Mouse (Mus musculus) granulocyte monocyte progenitor cell, adult 5-6 weeks (primary cell): ENCODE data around the gene Rasd1. TPM values are rescaled to one million over a fixed set of nuclear protein-coding genes. Genes with fewer than 3 reads are reported as not detected.
"Not testable (repeated sequence)": the region's sequence is repeated elsewhere in the genome, so short reads cannot be mapped to it uniquely, and the experiment has no call there.

Experiments
- ATAC-seq: replicated peaks from 2 replicates; pipeline ENCODE4 v1.8.0; 2016; ENCODE audit warnings: mild to moderate bottlenecking, moderate TSS enrichment, inconsistent platforms; ENCODE audit not compliant: poor library complexity, severe bottlenecking
- total RNA-seq, 2 experiments: library from RNA; stranded (forward) in 1 of 2; stranded (reverse) in 1 of 2; fragments of 200-712, 200-1000 nt in 1 of 2; fragments of >200 nt in 1 of 2; fragmentation: Nextera tagmentation in 1 of 2; gene quantifications; 2 replicates each; pipeline ENCODE4 v1.2.3; 2014 to 2017

Gene Rasd1
- total RNA-seq, 2 experiments from 2014 or later, result 0.72 TPM; not detected in 1

DNA sequence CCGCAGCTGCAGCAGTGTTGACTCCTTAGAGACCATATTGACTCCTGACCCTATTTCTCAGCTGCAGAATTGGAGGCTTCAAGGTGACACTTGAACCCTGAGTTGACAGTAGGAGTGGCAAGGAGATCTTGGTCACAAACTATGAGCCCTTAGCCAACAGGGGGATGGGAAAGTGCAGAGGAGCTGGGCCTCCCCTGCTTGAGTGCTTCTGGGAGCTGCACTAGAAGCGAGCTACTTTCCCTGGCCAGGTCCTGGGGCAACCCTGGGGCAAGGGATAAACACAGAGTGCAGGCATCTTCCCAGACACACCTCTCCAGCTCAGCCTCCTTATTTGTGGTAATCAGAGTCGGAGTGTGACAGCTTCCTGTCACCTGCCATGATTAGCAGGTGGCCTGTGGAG lies 2.2 kb downstream of the Rasd1 start:
- ATAC-seq, result no peak

DNA sequence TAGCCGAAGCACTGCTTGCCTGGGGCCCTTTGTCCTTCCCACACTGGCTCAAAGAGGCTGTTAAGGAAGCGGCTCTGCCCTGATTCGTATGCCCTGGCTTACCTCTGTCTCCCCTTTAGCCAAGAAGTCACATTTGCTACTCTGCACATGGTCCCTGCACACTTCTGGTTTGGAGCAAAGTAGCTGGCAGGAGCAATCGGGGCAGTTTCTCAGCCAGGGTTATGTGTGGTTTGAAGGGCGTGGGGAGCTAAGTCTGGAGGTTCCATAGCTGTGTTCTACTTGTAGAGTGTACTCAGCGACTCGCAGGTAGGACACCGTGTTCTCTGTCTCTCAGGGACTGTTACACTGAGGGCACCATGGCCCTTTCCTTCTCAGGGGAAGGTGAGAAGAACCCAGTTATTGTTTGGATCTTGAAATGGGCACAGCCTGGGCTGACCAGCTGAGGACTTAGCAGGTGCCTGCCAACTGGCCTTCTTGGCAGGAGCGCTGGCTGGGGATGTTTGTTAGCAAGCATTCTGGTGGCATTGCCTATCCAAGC lies 3.3 kb downstream of the Rasd1 start:
- ATAC-seq, result no peak

DNA sequence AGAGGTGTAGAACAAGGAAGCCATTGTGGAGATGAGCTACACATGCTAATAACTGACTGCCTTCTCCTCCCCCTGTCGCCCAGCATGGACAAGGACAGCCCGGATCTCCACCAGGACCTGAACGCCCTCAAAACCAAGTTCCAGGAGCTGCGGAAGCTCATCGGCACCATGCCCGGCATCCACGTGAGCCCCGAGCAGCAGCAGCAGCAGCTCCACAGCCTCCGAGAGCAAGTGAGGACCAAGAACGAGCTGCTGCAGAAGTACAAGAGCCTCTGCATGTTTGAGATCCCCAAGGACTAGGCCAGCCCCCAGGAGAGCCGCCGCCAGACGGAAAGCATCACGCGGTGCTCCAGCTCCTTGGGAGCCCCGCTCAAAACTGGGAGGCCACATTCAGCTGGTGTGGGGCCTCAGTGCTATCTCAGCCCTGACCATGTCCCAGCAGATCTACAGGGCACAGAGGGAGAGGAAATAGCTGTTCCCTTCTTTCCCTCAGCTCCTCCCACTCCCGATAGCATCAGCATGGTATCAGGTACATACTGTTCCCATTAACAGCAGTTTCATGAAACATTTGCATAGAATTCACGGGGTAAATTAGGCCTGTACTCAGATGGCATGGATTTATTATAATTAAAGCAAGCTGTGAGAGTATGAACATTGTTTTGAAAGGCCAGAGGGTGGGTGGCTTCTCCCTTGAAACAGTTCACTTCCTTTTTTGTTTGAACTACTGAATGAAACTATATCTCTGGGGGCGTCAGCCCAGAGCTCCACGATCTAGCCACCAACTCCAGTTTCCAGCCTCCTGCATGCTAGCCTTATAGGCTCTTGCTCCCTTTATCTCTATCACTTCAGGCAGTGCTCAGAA lies 4.0 kb downstream of the Rasd1 start:
- ATAC-seq, result no peak

DNA sequence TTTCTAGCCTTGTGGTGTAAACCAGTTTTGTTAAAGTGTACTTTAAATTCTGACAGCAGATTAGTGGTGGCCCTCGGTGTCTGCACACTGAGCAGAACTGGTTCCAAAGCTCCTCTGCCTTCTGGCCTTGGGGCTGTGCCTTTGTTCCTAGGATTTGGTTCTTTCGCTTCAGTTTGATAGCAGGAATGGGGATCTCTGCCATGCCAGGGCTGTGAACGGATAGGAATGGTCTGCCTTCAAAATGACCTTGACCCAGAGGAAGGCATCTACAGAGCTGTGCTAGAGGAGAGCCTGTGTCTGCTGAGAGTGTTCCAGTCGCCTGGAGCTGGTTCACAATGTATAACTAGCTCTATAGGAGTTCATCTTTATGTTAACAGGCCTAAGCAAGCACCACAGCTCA lies 5.3 kb downstream of the Rasd1 start:
- ATAC-seq, result no peak

DNA sequence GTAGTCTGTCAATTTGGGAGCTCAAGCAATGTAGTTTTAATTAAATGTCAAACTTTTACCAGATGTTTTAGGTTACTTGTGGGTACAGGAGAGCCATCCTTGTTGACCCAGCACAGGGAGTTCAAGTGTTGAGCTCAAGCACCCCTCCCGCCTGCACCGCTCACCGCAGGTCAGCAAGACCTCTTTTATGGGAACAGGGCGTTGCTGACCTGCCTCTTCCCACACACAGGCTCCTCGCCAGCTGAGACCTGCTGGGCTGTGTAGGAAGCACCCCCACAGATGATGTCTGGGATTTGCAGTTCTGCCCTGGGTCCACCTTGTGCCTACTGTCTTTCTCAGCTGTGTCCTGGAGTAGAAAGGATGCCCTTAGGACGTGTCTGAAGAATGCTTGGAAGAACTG lies 8.0 kb downstream of the Rasd1 start:
- no peak for ATAC-seq

DNA sequence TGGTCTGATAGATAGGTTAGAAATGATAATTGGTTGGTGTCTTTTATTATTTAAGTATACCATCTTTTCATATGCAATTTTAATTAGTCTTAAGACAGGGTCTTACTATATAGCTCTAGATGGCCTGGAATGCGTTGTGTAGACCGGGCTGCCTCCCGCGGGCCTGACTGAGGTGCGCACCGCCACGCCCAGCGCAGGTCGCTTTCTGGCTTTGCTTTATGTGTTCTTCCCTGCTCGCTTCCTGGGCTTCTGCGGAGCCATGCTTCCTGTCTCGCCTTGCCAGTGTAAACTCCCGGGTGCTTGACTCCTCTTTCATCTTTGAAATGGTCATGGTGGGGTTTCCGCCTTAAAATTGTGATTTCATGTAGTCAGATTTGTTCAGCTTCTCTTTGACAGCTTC lies 11.9 kb downstream of the Rasd1 start:
- no peak for ATAC-seq

DNA sequence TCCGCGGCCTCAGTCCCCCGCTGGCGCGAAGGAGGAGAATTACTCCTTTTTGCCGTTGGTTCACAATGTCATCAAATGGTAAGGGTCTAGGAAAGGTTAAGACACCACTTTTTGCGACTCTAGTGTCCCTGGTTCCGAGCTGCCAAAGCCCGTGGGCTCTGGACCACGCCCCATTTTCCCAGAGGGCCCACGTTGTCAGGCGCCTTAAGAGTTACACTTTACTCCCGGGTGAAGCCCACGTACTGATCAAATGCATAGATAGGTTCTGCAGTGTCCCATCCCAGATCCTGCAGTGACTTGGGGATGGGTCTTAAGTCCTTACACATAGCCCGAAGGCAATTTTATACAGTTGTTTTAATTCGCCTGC lies 16.4 kb downstream of the Rasd1 start:
- ATAC-seq, result no peak

DNA sequence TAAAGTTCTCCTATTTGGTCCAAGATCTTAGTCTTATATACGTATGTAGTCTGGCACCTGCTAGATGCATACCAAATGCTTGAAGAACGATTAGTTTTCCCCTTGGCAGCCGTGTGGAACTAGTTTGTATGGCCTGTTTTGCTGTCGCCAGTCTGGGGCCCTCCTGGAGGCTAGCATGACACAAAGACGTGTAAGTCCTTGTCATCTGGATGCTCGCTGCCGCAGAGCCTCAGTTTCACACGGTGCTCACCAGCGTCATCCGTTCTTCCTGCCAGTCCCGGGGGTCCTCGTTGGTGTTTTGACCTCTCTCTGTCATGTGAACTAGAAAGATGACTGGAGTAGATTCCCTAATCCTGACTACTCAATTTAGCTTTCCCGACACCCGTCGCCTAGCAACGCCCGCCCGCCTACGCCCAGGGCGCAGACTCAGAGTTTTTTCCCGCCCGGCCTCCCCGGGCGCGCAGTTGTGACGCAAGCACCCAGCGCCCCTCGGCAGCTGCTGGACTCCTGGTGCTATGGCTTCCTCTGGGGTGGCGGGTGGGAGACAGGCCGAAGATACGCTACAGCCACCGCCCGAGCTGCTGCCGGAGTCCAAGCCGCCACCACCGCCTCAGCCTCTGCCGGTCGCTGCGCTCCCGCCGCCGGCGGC lies 16.9 kb downstream of the Rasd1 start, which contains the start of gene Med9:
Med9 (plus strand) TSS at position 455 of the 649 bp plus-strand sequence.
- ATAC-seq, result peak; percentile 98

DNA sequence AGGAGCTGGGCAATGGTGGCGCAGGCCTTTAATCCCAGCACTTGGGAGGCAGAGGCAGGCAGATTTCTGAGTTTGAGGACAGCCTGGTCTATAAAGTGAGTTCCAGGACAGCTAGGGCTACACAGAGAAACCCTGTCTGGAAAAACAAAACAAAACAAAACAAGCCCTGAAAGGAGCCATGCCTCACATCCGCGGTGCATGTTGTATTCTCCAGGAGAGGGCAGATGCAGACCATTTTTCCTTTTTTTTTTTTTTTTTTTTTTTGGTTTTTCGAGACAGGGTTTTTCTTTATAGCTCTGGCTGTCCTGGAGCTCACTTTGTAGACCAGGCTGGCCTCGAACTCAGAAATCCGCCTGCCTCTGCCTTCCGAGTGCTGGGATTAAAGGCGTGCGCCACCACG lies 19.9 kb downstream of the Rasd1 start:
- ATAC-seq, result not testable (repeated sequence)

DNA sequence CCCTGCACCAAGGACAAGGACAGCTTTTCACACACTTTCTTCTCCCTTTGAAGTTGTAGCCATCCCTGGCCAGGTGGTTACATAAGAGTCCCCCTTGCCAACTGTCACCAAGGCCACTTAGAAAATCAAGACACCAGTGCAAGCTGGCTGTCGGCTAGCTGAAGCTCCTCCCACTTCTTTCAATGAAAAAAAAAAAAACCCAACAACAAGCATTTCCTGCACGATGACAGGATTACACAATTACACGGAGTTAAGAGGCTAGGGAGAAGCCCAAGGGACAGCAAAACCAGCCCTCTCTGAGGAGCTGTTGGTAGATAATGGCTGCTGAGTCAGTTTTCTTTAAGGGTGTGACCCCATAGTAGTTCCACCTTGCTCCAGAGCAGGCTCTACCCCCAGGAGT lies 23.4 kb downstream of the Rasd1 start:
- peak; percentile 92 for ATAC-seq

DNA sequence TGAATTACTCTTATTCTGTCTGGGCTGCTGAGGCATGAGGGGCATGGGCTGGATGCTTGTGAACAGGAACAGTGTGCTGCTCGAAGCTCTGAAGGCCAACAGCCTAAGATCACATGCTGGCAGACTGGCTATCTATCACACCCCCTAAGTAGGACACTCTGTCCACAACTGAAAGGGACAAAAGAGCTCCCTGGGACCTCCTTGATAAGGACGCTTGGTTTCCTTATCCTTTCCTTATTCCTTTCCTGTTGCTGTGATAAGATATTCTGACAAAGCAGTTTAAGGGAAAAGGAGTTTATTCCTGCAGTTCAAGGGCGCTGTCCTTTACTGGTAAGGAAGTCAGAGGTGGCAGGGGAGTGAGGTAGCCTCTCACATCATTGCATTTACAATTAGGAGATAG lies 24.1 kb downstream of the Rasd1 start:
- no peak for ATAC-seq

DNA sequence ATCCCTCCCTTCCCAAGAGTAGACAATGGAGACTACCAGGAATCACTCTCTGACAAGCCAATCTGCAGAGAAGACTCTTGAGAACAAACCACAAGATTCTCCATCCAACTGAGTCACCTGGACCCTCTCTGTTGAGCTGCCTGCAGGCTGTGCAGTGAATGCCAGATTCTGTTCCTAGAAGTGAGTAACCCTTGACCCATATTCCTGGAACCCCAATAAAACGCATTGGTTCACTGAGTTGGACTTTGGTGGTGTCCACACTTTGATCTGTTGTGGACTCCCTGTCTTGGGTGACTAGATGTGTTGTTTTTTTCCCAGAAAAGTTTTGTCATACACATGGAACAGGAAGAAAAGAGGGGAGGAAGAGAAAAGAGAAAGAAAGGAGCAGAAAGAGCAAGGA lies 24.9 kb downstream of the Rasd1 start:
- ATAC-seq, result no peak

DNA sequence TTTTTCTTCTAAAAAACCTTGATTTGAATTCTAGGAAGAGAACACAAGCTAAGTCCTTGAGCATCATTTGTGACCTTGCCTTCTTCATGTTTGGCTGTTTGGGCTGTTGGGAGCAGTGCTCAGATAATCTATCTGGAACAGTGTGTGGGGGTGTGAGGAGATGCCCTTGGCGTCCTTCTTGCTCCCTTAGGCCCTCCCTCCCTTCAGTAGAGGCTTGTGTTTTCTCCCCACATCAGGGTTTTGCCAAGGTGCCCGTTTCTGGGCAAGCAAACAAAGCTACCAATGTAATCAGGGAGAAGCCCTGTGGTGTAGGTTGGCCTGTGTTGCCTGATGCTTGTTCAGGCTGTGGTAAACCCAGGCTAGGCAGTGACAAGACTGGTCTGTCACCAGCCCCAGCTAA lies 27.1 kb downstream of the Rasd1 start:
- ATAC-seq, result no peak

DNA sequence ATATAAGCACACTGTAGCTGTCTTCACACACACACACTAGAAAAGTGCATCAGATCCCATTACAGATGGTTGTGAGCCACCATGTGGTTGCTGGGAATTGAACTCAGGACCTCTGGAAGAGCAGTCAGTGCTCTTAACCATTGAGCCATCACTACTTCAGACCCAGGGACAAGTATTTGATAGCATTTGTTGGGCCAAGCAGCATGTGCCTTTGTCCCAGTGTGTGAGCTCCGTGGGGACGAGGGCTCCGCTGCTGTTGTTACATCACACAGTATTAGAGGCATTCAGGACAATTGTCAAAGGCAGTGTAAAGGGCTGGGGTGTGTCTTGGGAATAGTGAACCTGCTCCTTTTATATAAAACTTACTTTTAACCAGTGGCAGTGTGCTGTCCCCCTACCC lies 27.7 kb downstream of the Rasd1 start:
- no peak for ATAC-seq

DNA sequence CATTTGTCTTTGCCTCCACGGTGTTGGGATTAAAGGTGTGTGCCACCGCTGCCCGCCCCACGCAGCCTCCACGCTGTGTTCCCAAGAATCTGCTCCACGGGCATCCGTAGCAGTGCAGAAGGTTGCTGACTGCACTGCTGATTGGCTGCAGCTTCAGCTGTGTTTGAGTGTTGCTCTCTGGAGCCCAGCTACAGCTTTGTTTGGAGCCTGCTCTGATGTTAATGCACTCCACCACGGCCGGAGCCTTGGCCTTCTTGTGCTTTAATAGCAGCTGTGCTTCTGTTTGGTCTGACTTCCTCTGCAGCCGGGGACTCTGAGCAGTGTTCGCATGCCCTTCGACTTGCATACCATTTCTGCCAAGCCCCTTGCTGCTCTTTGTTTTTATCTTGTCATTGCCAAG lies 30.8 kb downstream of the Rasd1 start:
- no peak for ATAC-seq

DNA sequence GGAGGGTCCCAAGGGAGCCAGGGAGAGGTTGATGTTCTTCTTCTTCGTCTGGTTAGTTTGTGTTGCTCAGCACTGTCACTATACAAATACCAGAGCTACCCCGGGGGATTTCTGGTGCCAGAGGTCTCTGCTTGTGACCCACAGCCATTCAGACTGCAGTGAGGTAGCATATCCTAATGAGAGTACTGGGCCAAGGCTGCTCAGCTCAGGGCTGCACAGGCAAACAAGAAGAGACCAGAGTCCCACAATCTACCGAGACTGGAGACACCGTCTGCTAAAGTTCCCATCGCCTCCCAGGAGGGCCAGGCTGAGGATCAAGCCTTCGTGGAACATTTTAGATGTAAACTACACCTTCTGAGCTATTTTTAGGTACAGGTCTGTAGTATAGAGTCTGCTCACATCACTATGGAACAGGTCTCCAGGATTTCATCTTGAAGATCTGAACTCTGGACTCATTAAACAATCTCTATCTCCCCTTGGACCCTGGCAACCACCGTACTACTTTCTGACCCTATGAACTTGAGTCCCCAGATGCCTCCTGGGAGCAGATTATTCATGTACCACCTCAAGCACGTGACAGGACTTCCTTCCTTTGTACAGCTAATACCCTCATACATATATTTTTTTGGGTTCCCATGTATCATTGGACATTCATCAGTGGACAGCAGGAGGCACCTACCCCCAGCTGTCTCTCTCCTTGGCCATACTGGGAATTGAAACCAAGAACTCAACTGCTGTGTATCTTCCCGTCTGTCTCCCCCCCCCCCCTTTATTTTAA lies 32.0 kb downstream of the Rasd1 start:
- ATAC-seq, result 0 out of 2 replicates have a peak, but pooled peaks have one; percentile 12

DNA sequence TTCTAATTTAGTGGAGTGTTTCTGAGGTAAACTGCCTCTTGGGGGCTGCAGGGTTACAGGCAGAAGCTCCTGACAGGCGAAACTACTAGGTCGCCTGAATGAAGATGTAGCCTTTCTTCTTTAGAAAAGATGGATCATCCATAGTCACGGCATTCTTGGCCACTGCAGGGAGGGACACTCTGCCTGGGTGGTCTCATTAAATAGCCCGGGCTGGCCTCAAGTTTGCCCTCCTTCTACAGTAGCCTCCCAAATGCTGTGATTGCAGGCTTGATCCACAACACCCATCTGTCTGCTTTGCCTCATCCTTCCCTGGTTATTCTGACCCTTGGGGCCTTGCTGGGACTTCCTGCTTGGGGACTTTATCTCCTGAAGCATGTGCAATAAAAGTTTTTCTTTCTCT lies 34.7 kb downstream of the Rasd1 start:
- ATAC-seq, result no peak

DNA sequence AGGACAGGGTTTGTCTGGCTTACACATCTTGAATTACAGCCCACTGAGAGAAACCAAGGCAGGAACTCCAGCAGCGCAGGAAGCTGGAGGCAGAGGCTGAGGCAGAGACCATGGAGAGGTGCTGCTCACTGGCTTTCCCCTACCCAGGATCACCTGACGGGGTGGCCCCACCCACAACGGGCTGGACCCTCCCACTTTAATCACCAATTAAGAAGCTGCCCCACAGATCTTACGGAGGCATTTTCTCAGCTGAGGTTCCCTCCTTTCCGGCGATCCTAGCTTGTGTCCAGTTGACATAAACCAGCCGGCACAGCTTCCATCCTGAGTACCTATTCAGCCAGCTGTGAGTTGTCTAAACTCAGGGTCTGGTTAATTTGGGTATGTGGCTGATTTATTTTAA lies 43.5 kb downstream of the Rasd1 start:
- ATAC-seq, result no peak

DNA sequence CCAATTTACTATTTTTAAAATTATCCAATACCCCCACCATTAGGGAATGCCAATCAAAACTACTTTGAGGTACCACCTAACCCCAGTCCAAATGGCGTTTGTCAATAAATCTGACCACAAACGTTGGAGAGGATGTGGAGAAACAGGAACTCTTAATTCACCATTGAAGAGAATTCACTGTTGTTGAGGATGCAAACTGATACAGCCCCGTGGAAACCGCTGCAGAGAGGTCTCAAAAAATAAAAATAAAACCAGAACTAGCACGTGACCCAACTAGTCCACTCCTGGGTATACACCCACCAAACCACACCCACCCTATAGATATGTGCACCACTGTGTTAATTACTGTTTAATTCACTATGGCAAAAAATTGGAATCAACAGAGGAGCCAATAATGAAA lies 44.4 kb downstream of the Rasd1 start:
- ATAC-seq, result peak; percentile 84

DNA sequence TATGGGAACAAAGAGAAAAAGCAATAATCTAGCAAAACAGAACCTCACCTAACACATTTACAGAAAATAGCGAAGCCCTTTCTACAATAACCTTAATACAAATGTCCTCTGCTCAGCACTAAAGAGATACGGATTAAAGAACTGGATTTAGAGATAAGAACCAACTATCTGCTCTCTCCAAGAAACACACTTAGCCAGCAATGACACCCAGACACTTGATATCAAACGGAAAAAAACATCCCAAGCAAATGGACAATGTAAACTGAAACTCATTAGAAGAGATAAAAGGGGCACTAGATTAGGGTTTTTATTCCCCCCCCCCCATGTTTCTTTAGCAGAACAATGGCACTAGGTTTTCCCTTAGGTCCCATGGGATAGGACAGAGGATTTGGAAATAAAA lies 45.3 kb downstream of the Rasd1 start:
- no peak for ATAC-seq

DNA sequence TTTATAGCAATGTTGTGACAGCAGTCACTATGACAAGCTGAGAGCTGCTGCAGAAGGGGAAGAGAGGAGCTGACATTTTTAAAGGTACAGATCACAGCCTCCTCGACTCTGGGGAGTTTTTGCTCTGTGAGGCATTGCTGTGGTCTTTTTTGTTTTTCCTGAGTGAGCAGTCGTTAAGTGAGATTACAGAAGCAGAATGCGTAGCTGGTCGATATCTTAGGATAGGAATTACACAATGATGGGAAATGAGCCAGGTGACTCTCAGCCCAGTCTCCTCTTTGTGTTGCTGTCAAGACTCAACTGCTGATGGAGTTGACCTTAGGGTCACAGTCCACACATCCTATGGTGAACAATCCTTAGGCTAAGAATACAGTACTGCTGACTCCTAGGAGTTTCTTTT lies 46.7 kb downstream of the Rasd1 start:
- no peak for ATAC-seq
